Mouse (Mus musculus) C2C12 (cell line): Measurements from ENCODE around the gene Lhx2.

ENCODE experiments used
- CEBPB ChIP-seq: IDR thresholded peaks from one replicate; pipeline ENCODE4 v1.6.1; 2011; ENCODE audit warnings: low read depth, mild to moderate bottlenecking, control low read depth, moderate library complexity
- CTCF ChIP-seq: IDR thresholded peaks from one replicate; pipeline ENCODE4 v1.5.1; 2011; ENCODE audit not compliant: control insufficient read depth, insufficient read depth, insufficient read length
- MAX ChIP-seq: IDR thresholded peaks from one replicate; pipeline ENCODE4 v1.6.1; 2011; ENCODE audit warnings: mild to moderate bottlenecking, control low read depth
- MYOD1 ChIP-seq: IDR thresholded peaks from one replicate; pipeline ENCODE4 v1.6.1; 2011; ENCODE audit warnings: low read depth; ENCODE audit not compliant: control insufficient read depth, insufficient read length
- MYOG ChIP-seq: IDR thresholded peaks from one replicate; pipeline ENCODE4 v1.6.1; 2011; ENCODE audit not compliant: control insufficient read depth, insufficient read length; ENCODE audit errors: extremely low read depth
- USF1 ChIP-seq: IDR thresholded peaks from one replicate; pipeline ENCODE4 v1.6.1; 2011; ENCODE audit warnings: low read depth, mild to moderate bottlenecking, control low read depth, moderate library complexity

DNA sequence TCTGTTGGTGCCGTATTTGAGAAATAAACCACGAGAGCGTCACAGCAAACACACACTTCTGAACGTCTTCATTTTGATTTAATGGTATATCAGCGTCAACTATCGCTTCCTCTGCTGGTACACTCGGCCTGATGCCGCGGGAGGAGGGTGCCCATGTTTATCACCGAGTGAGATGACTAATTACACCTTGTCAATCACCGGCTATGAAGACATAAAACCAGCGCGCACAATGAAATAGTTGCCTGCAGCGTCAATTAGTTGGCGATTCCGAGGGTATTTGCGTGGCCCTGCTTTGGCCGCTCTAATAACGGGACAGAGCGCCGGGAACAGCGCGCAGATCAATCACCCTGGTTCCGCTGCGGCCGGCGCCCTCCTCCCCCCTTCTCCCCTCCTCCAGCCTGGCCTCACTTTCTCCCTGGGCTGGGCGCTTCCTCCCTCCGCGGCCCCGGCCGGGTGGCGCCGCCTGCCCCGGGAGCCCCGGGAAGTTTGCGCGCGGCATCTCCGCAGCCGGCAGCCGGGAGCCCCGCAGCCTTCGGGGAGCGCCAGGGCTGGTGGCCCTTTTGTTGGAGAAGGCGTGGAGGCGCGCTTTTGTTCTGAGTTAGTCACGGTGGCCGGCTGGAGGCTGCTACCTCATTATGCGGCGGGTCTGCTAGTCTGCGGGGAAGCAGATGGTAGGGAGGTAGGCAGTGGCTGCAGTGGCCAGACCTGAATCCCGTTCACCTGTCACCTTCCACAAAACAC is 8.9 kb downstream of the Lhx2 start:
- no peak for TF ChIP-seq USF1
- TF ChIP-seq CTCF, result no peak
- no peak for TF ChIP-seq MAX
- no peak for TF ChIP-seq MYOD1
- TF ChIP-seq CEBPB, result no peak
- TF ChIP-seq MYOG, result no peak
